Mouse (Mus musculus) CD4-positive, CD25-positive, alpha-beta regulatory T cell, adult 4 months (primary cell): ENCODE results near the gene Lgals12. TPM values are rescaled to one million over a fixed set of nuclear protein-coding genes. Genes with fewer than 3 reads are reported as not detected.

Experiments used
- polyA plus RNA-seq, 2 experiments: library from polyadenylated mRNA; unstranded; fragments of 100-300 nt; shearing (Covaris generic); gene quantifications; one replicate each; pipeline ENCODE4 v1.2.1; 2017

Lgals12 gene
- polyA plus RNA-seq, 2 experiments from 2014 or later: not detected

Other genes with a start within 250 kb of the Lgals12 start
- 1 to 10 TPM; 3.5 to 4.1 TPM for gene Spindoc, start 224.2 kb downstream of the Lgals12 start, polyA plus RNA-seq
- gene 2700081O15Rik, start 189.6 kb downstream of the Lgals12 start, polyA plus RNA-seq: under 1 TPM in 1 of 2 experiments, not detected in 1; 0.12 TPM
- gene Rtn3, start 123.9 kb downstream of the Lgals12 start, polyA plus RNA-seq: 10 to 100 TPM; 26.8 to 33.7 TPM
- gene Atl3, start 113.2 kb downstream of the Lgals12 start, polyA plus RNA-seq: 10 to 100 TPM; 20.8 to 22.4 TPM
- gene Pla2g16, start 49.7 kb downstream of the Lgals12 start, polyA plus RNA-seq: 10 to 100 TPM; 77.8 to 93.3 TPM
- gene Hrasls5, start 5.3 kb upstream of the Lgals12 start, polyA plus RNA-seq: not detected
- gene Slc22a19, start 104.1 kb upstream of the Lgals12 start, polyA plus RNA-seq: not detected
- gene Slc22a26, start 195.5 kb upstream of the Lgals12 start, polyA plus RNA-seq: not detected